Mouse (Mus musculus): ENCODE data around the gene Prc1.
A peak's percentile ranks its signal among the peaks of the same experiment; 100 is the strongest.
"Not testable (repeated sequence)": the region's sequence is repeated elsewhere in the genome, so short reads cannot be mapped to it uniquely, and the experiment has no call there.

The Prc1 gene

GRCm38 (mm10) chr7:80284391-80284790, 9.9 kb upstream of the Prc1 start:
- no peak for DNase-seq (ENCODE audit: extremely low read depth, low read depth, low spot score)

- no peak for DNase-seq (ENCODE audit: extremely low read depth, low read depth, low spot score)
These were observed 8.5 kb upstream of the Prc1 start for GRCm38 (mm10) chr7:80285725-80286124.

- no peak for DNase-seq (ENCODE audit: extremely low read depth, low read depth, low spot score)
These were observed 6.5 kb upstream of the Prc1 start for GRCm38 (mm10) chr7:80287736-80288135.

GRCm38 (mm10) chr7:80294764-80295648, 756 bp downstream of the Prc1 start:
- DNase-seq (ENCODE audit: extremely low read depth, low read depth, low spot score): no peak

- DNase-seq (ENCODE audit: extremely low read depth, low read depth, low spot score): no peak
These were observed 2.2 kb downstream of the Prc1 start for GRCm38 (mm10) chr7:80296462-80296861.

- DNase-seq (ENCODE audit: extremely low read depth, low read depth, low spot score): no peak
These were observed 2.8 kb downstream of the Prc1 start for GRCm38 (mm10) chr7:80297041-80297440.

- DNase-seq (ENCODE audit: extremely low read depth, low read depth, low spot score): no peak
These were observed 4.5 kb downstream of the Prc1 start for GRCm38 (mm10) chr7:80298754-80299153.

GRCm38 (mm10) chr7:80299568-80299967, 5.3 kb downstream of the Prc1 start:
- DNase-seq (ENCODE audit: extremely low read depth, low read depth, low spot score): no peak

- no peak for DNase-seq (ENCODE audit: extremely low read depth, low read depth, low spot score)
These were observed 7.3 kb downstream of the Prc1 start for GRCm38 (mm10) chr7:80301522-80301921.

- DNase-seq (ENCODE audit: extremely low read depth, low read depth, low spot score): no peak
These were observed 13.5 kb downstream of the Prc1 start for GRCm38 (mm10) chr7:80307766-80308165.

- DNase-seq (ENCODE audit: extremely low read depth, low read depth, low spot score): no peak
These were observed 16.5 kb downstream of the Prc1 start for GRCm38 (mm10) chr7:80310771-80311170.

- no peak for DNase-seq (ENCODE audit: extremely low read depth, low read depth, low spot score)
These were observed 21.5 kb downstream of the Prc1 start for GRCm38 (mm10) chr7:80315733-80316132.

- DNase-seq (ENCODE audit: extremely low read depth, low read depth, low spot score): no peak
These were observed 23.3 kb downstream of the Prc1 start for GRCm38 (mm10) chr7:80317439-80318115.

- DNase-seq (ENCODE audit: extremely low read depth, low read depth, low spot score): no peak
These were observed 24.4 kb downstream of the Prc1 start for GRCm38 (mm10) chr7:80318670-80319069.

- DNase-seq (ENCODE audit: extremely low read depth, low read depth, low spot score): no peak
These were observed 25.7 kb downstream of the Prc1 start for GRCm38 (mm10) chr7:80319846-80320496.

- DNase-seq (ENCODE audit: extremely low read depth, low read depth, low spot score): no peak
These were observed 29.1 kb downstream of the Prc1 start for GRCm38 (mm10) chr7:80323336-80323735.

GRCm38 (mm10) chr7:80324043-80324815, 30.0 kb downstream of the Prc1 start, which contains the start of gene Rccd1:
TSS of gene Rccd1 (minus strand) at chr7:80324454.
- DNase-seq (ENCODE audit: extremely low read depth, low read depth, low spot score): peak; percentile 84

- not testable (repeated sequence) for DNase-seq (ENCODE audit: extremely low read depth, low read depth, low spot score)
These were observed 30.5 kb downstream of the Prc1 start for GRCm38 (mm10) chr7:80324816-80325119.

- no peak for DNase-seq (ENCODE audit: extremely low read depth, low read depth, low spot score)
These were observed 31.1 kb downstream of the Prc1 start for GRCm38 (mm10) chr7:80325292-80325868.

GRCm38 (mm10) chr7:80326076-80326475, 31.8 kb downstream of the Prc1 start:
- no peak for DNase-seq (ENCODE audit: extremely low read depth, low read depth, low spot score)

GRCm38 (mm10) chr7:80330278-80330677, 36.0 kb downstream of the Prc1 start:
- DNase-seq (ENCODE audit: extremely low read depth, low read depth, low spot score): no peak
